Mouse (Mus musculus) frontal cortex, postnatal 25 days (tissue): ENCODE data around the gene A530064D06Rik.
"Not testable (repeated sequence)": the region's sequence is repeated elsewhere in the genome, so short reads cannot be mapped to it uniquely, and the experiment has no call there.

ENCODE experiments used
- DNase-seq, 2 experiments: peaks; one replicate each; pipeline ENCODE4 v3.0.0; 2022; ENCODE audit warnings: low spot score in 2 of 2

The A530064D06Rik gene

DNA sequence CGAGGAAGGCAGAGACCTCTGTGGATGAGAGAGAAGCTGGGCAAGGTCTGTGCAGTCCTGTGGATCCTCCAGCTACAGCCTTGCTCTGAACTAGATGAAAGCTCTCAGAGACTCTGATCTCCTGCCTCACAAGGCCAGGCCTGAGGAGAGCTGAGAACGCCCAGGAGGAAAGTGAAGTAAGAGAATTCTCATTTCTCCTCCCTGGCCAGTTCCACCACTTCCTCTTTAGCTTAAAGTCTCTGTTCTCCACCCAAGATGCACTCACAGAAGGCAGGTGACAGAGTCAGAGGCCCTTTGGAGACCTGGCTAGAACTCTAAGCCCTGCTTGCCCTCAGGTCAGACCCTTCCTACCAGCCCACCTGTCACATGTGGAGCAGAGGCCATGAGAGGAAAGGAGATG lies at the start of gene A530064D06Rik:
Gene A530064D06Rik (minus strand): TSS at position 173 of the 400 bp plus-strand sequence.
- not testable (repeated sequence) for DNase-seq

DNA sequence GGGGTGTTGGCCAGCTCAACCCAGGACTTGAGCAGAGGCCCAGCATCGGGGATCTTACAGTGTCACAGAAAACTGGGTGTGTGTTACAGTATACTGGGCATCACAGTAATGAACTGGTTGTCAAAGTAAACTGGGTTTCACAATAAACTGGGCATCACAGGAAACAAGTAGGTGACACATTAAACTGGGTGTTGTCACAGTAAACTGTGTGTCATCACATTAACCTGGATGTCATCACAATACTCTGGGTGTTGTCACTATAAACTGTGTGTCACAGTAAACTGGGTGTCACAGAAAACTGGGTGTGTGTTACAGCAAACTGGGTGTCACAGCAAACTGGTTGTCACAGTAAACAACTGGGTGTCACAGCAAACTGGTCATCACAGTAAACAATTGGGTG lies 48.4 kb upstream of the A530064D06Rik start:
- DNase-seq: no peak

DNA sequence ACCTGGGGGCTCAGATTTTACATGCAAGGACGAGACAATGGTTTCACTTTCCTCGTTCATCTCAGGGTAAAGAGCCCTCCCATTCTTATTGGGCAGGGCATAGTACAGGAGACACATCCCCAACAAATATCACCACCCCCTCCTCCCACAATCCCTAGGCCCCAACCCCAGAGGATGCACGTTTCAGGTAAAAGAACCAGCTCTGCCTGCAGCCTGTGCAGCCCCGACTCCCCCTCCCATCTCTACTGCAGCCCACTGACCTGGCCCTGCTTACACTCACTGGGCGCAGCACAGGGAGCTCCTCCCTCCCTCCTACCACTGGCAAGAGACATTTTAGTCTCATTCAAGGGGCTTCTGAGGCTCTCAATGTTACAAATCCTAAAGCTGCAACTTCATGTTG lies 46.4 kb upstream of the A530064D06Rik start:
- DNase-seq: no peak

DNA sequence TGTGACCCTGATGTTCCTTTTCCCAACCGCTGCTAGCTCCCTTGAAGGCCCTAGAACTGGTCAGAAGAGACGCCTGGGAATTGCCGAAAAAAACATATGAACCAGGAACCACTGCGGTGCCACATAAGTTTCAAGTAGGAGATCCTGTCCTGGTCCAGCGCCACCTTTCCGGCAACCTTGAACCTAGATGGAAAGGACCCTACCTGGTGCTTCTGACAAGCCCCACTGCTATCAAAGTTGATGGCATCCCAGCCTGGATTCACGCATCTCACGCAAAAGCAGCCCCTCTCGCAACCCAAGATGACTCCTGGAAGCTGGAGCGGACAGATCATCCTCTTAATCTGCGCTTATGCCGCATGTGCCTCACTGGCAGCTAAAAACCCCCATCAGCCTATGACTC lies 45.5 kb upstream of the A530064D06Rik start:
- no peak for DNase-seq

DNA sequence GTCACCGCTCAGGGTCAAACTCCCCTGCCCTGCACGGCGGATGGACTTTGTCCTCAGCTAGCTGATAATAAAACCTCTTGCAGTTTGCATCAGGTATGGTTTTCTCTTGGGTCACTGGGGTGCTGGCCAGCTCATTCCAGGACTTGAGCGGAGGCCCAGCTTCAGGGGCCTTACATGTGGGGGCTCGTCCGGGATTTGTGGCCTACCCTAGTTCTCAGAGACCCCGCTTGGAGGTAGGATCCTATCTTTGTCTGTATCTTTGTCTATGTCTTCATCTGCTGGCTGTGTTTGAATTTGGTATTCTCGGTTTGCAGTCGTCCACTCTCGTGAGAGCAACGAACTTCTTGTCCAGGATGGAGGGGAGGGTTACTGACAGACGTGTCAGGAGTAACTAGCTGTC lies 36.0 kb upstream of the A530064D06Rik start:
- no peak for DNase-seq

DNA sequence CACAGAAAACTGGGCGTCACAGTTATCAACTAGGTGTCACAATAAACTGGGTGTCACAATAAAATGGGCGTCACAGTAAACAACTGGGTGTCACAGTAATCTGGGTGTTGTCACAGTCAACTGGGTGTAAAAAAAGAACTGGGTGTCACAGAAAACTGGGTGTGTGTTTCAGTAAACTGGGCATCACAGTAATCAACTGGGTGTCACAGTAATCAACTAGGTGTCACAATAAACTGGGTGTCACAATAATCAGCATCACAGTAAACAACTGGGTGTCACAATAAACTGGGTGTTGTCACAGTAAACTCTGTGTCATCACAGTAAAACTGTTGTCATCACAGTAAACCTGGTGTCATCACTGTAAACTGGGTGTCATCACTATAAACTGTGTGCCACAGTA lies 25.3 kb upstream of the A530064D06Rik start:
- no peak for DNase-seq

DNA sequence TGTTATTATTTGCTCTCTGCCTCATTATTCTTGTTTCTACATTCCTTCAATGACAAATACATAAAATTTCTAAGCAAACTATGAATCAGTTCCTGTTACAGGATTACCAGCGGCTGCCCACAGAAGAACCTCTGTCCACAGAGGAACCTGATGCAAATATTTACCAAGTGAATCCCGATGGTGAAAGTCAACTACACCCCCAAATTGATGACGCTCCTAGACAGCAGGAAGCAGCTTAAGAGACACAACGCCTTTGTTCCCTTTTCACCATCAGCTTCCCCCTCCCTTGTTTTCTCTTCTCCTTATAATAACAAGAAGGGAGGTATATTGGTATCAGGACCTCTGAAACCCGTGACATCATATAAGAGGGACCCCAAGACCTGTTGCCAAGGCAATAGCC lies 18.2 kb upstream of the A530064D06Rik start:
- no peak for DNase-seq

DNA sequence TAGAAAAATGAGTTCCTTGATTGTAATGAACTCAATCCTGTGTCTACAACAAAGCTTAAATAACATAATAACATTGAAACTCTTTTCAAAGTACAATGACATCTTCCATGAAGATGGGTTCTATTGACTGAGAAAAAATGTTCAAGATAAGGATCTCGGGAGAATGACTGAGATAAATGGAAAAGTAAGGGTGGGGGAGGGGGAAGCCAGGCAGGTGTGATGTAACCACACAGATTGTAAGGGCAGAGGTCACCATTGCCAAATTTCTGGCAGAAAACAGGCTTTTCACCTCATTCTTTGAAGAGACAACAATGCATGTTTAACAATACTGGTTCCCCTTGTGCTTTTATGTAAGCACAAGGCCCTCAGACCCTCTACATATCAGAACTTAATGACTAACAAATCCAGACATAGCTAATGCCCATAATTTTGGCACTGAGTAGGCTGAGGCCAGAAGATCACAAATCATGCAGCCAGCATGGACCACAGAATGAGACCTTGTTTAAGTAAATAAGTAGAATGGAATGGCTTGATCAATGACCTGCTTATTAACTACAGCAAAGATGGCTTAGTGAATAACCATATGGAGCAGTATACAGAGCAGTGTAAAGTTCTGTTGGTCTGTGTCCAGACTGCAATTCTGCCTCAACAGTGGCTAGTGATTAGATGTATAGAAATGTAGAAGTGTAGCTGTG lies 9.5 kb downstream of the A530064D06Rik start:
- no peak for DNase-seq

DNA sequence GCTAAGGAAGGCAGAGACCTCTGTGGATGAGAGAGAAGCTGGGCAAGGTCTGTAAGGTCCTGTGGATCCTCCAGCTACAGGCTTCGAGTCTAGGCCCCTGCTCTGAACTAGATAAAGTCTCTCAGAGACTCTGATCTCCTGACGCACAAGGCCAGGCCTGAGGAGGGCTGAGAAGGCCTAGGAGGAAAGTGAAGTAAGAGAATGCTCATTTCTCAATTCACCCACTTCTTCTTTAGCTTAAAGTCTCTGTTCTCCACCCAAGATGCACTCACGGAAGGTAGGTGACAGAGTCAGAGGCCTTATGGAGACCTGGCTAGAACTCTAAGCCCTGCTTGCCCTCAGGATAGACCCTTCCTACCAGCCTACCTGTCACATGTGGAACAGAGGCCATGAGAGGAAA lies 21.0 kb downstream of the A530064D06Rik start, which contains the start of gene 9830107B12Rik:
Gene 9830107B12Rik (minus strand): TSS at position 149 of the 400 bp plus-strand sequence.
- no peak for DNase-seq

DNA sequence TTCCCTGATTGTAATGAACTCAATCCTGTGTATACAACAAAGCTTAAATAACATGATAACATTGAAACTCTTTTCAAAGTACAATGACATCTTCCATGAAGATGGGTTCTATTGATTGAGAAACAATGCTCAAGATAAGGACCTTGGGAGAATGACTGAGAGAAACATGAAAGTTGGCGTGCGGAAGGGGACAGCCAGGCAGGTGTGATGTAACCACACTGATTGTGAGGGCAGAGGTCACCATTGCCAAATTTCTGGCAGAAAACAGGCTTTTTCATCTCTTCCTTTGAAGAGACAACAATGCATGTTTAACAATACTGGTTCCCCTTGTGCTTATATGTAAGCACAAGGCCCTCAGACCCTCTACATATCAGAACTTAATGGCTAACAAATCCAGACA lies 34.3 kb downstream of the A530064D06Rik start:
- no peak for DNase-seq

DNA sequence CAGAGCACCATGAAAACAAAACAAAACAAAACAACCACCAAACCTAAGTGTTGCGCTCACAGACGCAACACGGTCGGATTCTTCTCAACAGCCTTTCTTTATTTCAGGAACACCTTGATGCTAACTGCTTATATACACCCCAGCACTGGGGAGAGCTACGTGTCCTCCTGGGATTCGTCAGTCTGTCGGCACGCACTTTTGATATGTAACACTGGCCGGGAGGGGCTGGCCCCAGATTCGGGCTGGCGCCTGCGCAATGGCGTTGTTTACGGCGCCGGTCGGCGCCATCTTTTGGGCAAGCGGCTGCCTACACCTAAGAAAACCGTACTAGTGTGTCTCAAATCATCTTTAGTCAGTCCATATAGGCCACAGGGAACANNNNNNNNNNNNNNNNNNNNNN lies 46.6 kb downstream of the A530064D06Rik start:
- no peak for DNase-seq

DNA sequence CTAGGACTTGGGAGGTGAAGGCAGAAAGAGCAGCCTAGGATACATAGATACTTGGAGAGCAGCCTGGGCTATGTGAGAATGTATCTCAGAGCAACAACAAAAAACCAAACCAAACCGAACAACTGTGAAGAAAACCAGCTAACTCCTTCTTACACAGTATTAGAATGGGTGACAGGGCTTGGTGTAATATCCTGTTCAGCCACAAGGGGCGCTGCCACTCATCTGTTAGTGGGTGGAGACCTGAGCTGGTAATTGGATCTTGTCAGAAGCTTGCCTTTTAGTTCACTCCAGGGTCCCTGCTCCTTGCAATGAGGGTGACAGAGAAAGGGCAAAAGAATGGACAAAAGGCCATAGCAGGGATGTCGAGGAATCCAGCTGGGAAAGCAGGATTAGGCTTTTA lies 47.4 kb downstream of the A530064D06Rik start:
- peak; percentile 53 to 64 for DNase-seq

DNA sequence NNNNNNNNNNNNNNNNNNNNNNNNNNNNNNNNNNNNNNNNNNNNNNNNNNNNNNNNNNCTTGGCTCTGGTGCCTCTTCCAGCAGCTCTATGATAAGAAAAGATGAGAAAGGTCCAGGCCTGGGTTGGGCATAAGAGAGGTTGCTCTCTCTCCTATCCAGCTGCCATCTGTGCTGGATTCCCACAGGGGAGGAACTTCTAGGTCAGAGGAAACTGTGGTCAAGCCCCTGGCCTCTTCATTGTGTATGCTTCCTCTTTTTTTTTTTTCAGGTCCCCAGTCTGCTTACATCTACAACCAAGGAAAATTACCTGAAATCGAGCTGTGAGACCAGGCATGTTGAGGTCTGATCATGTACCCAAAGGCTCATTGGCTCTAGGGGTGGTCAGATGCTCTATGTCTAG lies 48.5 kb downstream of the A530064D06Rik start:
- no peak for DNase-seq

DNA sequence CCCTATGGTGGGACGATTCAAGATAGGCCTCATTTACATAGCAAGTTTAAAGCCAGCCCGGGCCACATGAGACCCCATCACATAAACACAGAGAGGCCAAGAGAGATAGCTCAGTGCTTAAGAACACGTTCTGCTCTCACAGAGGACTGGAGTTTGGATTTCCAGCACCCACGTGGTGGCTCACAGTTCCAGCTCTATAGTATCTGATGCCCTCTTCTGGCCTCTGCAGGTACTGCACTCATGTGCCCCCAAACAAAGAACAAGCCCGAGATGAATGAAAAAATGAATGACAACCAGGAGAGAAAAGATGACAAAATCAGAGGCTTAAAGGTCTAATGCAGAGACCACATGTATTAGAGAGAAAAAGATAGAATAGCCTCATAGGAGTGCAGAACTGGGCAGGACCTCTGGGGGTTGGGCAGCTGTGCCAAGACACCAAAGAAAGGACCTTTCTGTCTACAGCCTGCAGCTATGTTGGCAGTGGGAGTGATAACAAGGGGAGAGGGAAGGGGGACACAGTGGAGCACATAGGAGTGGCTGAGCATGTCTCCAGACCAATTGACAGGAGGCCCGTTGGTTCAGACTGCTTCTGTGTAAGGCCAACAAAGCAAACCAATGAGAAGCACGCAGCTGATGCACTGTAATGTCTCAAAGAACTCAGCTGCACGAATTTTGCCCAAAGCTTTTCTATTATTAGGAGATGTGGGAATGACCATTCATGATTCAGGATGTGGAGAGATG lies 56.4 kb downstream of the A530064D06Rik start:
- DNase-seq: no peak

DNA sequence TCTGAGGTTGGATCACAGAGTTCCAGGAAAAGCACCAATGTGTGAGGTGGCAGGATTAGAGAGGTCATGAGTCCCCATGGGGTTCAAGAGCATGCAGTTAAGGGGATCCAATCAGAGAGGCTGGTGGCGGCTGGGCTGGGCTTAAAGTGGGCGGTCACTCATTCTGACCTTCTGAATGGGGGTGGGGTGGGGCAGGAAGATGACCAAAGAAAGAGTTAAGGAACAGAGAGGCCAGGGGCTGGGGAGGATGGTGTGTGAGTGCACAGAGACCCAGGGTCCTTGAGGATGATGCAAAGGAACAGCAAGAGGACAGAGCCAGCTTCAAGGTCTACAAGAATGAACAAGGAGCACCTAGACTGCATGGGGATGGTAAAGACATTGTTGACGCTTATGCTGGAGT lies 58.6 kb downstream of the A530064D06Rik start:
- DNase-seq: no peak

DNA sequence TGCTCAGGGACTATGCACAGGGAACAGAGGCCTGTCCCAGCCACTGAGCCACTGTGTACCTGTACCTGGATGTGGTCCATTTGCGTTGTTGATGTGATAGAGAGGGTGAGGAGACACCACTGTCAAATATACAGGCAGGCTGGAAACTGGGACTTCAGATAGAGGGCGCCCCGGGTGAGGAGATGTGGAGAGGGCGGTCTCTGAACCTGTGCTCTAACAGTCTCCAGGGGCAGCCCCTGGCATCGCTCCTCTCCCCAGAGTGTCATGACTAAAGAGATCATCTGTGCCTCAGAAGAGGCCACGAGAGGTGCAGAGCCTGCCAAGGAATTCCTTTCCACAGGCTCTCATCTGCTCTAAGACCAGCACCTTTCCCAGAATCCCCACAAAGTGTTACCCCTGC lies 59.2 kb downstream of the A530064D06Rik start:
- DNase-seq: no peak

DNA sequence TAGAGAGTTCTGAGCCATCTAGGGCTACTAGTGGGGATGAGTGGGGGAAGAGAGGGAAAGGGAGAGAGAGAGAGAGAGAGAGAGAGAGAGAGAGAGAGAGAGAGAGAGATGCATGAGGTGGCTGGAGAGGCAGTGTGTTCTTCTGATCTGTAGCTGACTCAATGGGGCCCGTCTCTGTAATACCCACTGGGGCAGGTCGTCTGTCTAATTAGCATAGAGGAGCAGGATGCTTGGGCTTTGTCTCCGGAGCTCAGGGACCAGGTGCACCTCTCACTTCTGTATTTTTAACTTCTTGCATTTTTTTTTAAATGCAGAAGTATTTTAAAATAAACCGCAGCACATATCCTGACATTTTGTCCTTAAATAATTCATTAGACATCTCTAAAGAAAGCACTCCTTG lies 59.7 kb downstream of the A530064D06Rik start:
- DNase-seq: no peak

DNA sequence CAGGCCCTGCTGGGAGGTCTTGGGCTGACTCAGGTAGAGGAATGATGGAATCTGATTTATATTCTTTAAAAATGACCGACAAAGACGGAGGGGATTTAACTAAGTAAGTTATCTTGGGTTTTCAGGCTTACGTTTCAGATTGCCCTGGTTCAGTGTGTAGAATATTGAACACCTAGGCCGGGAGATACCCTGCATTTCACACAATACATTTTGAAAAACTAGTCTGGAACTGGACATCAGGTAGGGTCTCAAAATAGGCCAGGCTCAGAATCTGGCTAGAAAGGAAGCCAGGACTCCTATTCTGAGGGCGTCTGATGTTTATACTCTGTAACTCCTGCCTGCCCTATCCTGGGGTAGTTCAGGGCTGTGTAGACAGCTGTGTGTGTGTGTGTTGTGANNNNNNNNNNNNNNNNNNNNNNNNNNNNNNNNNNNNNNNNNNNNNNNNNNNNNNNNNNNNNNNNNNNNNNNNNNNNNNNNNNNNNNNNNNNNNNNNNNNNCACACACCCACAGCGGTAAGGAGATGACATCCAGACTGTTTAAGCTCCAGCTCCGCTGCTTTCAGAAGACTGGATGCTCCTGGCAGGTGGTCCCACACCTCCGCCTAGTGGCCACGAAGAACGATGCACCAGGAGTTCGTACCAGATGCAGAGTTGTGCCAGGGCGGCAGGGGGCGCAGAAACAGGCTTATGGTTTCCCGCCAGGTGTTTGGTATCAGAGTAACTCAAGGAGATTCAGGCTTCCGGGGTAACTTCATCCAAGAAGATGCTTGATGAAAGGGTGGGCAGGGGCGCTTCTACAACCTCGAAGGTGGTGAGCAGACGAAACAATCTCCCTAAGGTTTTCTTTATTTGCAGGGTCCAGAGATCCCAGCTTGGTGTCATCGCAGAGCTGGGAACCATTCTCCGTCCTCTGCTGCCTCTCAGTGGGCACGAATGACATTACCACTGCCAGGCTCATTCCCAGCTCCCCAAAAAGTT lies 66.3 kb downstream of the A530064D06Rik start:
- peak; percentile 73 to 86 for DNase-seq

DNA sequence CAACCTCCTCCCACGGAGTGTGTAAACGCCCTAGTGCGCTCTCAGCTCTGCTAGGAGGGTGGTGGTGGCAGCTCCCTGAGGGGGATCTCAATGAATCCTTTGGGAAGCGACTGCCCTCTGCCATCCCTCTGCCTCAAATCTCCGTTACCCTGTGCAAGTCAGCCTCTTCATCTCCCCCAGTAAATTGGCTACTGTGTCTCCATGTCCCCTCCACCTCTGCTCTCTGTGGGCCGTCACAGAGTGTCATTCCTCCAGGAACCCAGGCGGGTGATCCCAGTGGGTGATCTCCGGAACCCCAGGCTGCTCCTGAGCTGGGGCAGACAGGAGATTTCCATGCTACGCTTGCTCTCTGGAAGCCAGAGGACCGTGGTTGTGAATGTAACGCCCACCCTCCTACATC lies 67.8 kb downstream of the A530064D06Rik start:
- no peak for DNase-seq
